Mouse (Mus musculus) Muller cell, postnatal 12 days (primary cell): ENCODE results near the gene Fbxo11.
"Not testable (repeated sequence)": the region's sequence is repeated elsewhere in the genome, so short reads cannot be mapped to it uniquely, and the experiment has no call there.

ENCODE experiments used
- DNase-seq: peaks from one replicate; pipeline ENCODE4 v3.0.0-alpha.2; 2015; ENCODE audit errors: inconsistent ontology term

The Fbxo11 gene

GRCm38 (mm10) chr17:88067202-88067901, 2.3 kb upstream of the Fbxo11 start:
- DNase-seq = no peak

- DNase-seq = peak; percentile 27
Measured at GRCm38 (mm10) chr17:88066799-88067198, 1.7 kb upstream of the Fbxo11 start.

DNA sequence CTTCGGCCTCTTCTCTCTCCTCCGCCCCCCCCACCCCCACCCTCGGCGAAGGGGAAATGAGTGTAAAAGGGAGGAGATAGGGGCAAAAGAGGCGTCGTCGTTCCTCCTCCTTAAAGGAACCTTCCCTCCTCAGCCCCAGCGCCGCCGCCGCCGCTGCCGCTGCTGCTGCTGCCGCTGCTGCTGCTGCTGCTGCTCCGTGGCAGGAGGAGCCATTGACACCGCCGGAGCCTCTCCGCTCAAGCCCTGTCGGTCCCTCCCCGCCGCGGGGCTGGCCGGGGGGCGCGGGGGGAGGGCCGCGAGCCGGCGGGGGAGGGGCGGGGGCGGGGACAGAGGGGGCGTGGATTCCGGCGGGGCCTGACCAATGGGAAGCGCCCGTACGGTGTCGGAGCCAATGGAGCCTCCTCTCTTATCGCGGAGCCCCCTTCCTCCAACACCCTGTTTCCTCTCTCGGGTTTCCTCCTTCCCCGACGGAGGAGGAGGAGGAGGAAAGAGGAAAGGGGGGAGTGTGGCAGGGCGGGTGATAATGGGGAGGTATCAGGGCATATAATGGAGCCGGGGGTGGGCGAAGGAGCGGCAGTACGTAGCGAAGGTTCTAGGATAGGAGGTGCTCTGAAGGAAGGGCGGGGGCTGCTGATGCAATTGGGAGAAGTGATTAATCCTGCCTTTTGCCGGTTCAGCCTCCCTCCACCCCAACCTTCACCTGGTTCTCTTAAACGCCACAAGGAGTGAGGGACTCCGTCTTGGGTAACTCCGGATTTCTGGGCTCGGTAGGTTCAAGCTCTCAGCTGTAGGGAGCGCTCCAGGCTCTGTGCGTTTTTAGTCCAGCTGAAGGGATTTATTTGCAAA, 933 bp upstream of the Fbxo11 start:
- DNase-seq = peak; percentile 99

DNA sequence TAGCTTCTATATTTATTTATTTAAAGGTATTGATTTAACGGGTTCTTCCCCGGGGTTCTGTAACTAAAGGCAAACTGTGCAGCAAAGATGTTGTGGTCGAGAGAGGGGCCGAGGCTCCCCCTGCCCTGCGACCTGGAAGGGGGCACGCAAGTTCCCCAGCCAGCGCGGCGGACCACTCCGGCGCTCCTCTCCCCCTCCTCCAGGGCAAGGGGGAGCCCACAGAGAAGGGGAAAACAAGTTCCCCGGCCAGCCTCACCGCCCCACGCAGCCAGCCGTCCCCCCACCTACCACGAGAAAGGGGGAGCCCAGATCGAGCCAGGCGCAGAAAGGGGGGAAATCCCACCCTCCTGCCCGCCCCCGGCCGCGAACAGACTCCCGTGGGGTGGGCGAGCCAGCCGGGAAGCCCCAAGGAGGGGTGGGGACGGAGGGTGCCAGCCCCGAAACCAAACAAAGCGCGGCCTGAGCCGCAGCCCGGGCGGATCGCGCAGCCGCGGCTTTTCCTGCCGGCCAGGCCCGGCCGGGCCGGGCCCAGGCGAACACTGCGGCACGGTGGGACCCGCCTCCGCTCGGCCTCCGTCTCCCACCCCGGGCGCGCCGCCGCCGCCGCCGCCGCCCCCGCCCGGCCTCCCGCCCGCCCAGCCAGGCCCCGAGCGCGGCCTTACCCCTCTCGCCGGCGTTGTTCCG, 602 bp downstream of the Fbxo11 start:
- DNase-seq = peak; percentile 63

- peak; percentile 74 for DNase-seq
Measured at GRCm38 (mm10) chr17:88063980-88064346, 1.1 kb downstream of the Fbxo11 start.

- DNase-seq = no peak
Measured at GRCm38 (mm10) chr17:88062860-88063580, 2.1 kb downstream of the Fbxo11 start.

DNA sequence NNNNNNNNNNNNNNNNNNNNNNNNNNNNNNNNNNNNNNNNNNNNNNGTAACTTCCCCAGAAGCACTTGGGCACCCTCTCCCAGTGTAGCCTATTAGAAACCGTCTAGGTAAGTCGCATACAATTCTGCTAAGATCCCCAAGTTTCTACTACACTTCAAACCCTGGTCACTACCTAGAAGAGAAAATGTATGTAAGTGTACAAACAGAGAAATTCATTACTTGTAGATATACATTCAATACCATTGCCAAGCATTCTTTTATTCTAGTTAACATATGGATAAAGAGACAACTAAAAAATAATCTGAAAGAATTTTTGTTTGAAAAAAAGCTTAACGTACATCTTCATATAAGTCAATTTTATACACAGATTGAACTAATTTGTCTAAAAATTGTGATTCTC, 3.1 kb downstream of the Fbxo11 start:
- DNase-seq = no peak

DNA sequence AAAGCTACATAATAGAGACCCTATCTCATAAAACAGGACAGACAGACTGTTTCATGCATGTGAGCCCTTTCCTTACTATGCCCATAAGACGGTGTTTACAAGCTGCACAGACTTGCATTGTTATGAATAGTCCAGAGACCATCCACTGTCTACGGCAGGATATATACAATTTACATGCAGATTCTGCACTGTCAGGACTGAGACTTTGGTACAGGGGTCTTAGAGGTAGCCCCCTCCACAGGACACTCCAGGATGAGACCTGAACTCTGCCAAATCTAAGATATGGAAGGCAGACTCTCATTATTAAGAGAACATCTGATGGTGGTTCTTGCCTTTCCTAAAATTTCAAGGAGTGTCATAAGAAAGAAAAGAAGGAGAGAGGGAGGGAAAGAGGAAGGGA, 6.8 kb downstream of the Fbxo11 start:
- DNase-seq = no peak

- DNase-seq = no peak
Measured at GRCm38 (mm10) chr17:88057846-88058245, 7.2 kb downstream of the Fbxo11 start.

GRCm38 (mm10) chr17:88051679-88052078, 13.4 kb downstream of the Fbxo11 start:
- DNase-seq = no peak

- DNase-seq = no peak
Measured at GRCm38 (mm10) chr17:88050892-88051291, 14.2 kb downstream of the Fbxo11 start.

DNA sequence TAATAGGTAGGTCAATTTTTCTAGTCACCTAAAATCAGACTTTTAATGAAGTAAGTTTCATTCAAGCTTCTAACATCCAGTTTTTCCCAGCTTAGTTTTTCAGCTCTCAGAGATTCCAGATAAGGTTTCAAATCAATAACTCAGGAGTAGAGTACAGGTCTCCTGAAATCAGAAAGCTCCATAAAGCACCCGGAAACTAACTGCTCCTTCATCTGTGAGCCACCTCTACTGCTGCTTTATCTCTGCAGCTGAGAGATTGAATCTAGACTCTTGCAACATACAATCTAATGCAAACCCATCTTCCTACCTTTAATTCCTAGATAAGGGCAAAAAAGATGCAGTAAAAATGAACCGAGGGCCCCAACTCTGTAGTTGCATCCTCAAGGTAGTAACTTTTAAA, 14.8 kb downstream of the Fbxo11 start:
- DNase-seq = no peak

- DNase-seq = peak; percentile 51
Measured at GRCm38 (mm10) chr17:88042099-88043086, 22.7 kb downstream of the Fbxo11 start.

GRCm38 (mm10) chr17:88040810-88041209, 24.3 kb downstream of the Fbxo11 start:
- no peak for DNase-seq

DNA sequence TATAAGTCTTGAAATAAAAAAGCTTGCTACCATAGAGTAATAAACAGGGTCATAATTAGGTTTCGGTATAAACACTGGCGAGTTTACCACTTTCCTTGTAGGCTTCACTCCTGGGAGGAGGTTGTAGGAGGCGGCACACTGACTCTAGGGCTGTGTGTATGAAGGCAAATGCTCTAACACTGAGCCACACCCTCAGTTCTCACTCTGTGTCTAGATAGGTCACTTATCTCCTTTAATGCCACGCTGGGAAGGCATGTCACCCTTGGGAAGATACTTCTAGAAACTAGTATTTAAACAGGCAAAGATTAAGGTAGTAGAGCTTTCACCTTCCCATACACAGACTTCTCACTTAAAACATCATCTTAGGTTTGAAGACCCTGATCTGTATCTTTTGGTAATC, 30.7 kb downstream of the Fbxo11 start:
- DNase-seq = no peak

DNA sequence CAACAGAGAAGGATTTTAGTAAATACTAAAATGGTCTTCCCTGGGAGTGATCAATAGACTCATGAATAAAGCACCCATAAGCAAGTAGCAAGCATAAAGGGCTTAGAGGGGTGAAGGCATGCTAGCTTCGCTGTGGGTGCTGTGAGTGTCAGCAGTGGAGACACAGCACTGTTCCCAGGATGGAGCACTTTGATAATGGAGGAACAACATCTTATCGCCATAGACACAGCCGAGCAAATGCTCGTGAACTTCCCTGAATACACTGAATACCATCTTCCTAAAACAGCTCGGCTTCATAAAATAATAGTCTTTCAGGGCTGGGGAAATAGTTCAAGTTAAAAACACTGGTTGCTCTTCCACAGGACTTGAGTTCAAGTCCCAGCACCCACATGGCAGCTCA, 33.3 kb downstream of the Fbxo11 start:
- DNase-seq = no peak

DNA sequence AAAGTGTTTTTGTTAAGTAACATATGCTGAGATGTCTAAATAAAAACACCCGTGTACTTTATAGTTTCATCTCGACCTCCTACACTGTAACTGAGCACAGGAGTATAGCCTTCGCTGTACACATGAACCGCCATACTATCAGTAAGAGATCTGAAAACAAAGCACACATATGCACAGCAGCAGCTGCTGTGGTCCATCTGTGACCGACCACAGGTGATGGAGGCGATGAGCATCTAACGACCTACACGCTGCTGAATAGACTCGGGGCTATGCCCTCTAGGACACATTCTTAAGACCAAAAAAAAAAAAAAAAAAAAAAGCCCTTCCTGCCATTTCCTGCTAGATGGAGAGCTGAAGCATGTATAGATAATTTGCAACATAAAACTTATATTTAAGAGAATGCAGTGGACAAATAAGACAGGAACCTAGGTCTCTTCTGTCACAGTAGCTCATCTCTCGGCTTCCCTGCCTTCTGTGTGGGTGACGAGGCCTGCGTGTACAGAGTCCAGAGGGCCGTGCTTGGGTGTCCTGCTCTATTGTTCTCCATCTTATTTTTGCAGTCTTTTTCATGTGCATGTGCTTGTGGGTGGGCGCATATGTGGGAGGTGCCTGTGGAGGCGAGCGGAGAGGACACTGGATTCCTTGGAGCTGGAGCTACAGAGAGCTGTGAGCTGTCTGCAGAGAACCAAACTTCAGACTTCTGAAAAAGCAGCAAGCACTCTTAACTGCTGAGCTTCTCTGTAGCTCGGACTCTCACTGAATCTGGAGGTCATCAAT, 35.7 kb downstream of the Fbxo11 start:
- no peak for DNase-seq

DNA sequence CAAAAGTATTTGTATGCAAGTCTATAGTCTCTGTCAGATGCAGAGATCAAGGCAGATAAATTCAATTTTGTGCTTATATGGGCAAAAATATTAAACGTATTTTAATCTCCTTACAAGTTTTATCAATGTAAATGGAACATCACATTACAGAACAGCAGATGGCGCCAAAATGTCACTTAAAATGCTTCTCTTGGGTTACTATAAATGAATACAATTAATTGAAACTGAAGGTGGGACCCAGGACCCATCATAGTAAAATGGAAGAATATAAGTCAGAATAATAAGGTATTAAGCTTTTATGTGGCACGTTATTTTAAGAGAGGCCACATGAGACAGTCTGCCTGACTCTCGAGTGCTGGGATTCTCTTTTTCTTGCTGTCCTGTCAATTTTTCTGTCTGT, 39.9 kb downstream of the Fbxo11 start:
- DNase-seq = peak; percentile 27

- no peak for DNase-seq
Measured at GRCm38 (mm10) chr17:88023924-88024323, 41.2 kb downstream of the Fbxo11 start.

GRCm38 (mm10) chr17:88016027-88016426, 49.1 kb downstream of the Fbxo11 start:
- not testable (repeated sequence) for DNase-seq
